ENCODE assay signal across 39 mouse cellular contexts in the genomic region with DNA sequence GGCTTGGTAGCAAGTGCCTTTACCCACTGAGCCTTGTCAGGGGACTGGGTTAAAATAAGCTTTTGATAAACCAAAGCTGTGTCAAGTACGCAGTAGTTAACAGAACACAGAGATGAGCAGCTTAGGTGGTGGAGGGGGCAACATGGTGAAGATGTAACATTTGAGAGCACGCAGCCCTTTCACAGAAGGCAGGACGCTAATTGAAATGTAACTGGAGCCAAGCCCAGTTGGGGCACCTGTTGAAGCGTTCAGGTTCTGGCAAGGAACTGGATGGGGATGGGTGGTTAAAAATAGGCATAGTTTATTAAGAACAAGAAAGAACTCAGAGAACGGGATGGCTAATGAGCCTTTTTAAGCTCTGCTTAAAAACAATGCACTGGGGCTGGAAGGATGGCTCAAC. TPM values are rescaled to one million over a fixed set of nuclear protein-coding genes. Genes with fewer than 3 reads are reported as not detected.
DNase-seq lines count a peak whose midpoint lies in the region; ATAC-seq and TF ChIP-seq lines count a peak whose summit lies in the region.
"Had no signal": no experiment of that assay in that cellular context is flagged by ENCODE, and none has a peak within 500 bp of the region (broad histone marks: within the 10 kb centered on the region; RNA-seq: fewer than 3 reads in every experiment).

No protein-coding gene starts in this region.

- no peak overlapping the region for H3K4me2 ChIP-seq in heart, embryonic 11.5 days
- no peak overlapping the region for H3K4me2 ChIP-seq in hindbrain, postnatal 0 days (ENCODE audit: low read depth, low read length)
- H3K4me2 ChIP-seq in hindbrain, embryonic 13.5 days: no peak overlapping the region
- H3K4me2 ChIP-seq: embryonic facial prominence, embryonic 13.5 days; heart, embryonic 13.5 days; hindbrain, embryonic 15.5 days; kidney, embryonic 15.5 days; limb, embryonic 15.5 days; liver, embryonic 13.5 days; midbrain, embryonic 13.5 days; neural tube, embryonic 13.5 days had no signal

- no peak overlapping the region for H3K27ac ChIP-seq in heart, embryonic 11.5 days (ENCODE audit: low read depth, low read length)
- no peak overlapping the region for H3K27ac ChIP-seq in hindbrain, postnatal 0 days
- no peak overlapping the region for H3K27ac ChIP-seq in hindbrain, embryonic 13.5 days
- H3K27ac ChIP-seq: embryonic facial prominence, embryonic 13.5 days; forebrain, embryonic 10.5 days; heart, embryonic 13.5 days; hindbrain, embryonic 15.5 days; kidney, embryonic 15.5 days; limb, embryonic 10.5 days; limb, embryonic 15.5 days; liver, embryonic 13.5 days; macrophage; midbrain, embryonic 13.5 days; neural tube, embryonic 13.5 days; stomach, postnatal 0 days had no signal

- H3K9ac ChIP-seq in heart, embryonic 11.5 days (ENCODE audit: low read depth, low read length): no peak overlapping the region
- H3K9ac ChIP-seq in hindbrain, postnatal 0 days (replicated peaks; ENCODE audit: low read length): no peak overlapping the region
- no peak overlapping the region for H3K9ac ChIP-seq in hindbrain, embryonic 13.5 days
- H3K9ac ChIP-seq: embryonic facial prominence, embryonic 13.5 days; heart, embryonic 13.5 days; hindbrain, embryonic 15.5 days; kidney, embryonic 15.5 days; limb, embryonic 15.5 days; liver, embryonic 13.5 days; midbrain, embryonic 13.5 days; neural tube, embryonic 13.5 days had no signal

- peak; percentile 86 to 92 for DNase-seq in cerebellum, postnatal 14 days
- no peak for DNase-seq in cerebellum, adult 18-20 months
- peak; percentile 43 to 48 for DNase-seq in heart, adult 18-20 months
- DNase-seq in hindbrain, postnatal 0 days (ENCODE audit: low spot score): peak; percentile 13
- DNase-seq in brain, adult 2 months (ENCODE audit: low read depth, low spot score): peak; percentile 33
- no peak for DNase-seq in lung, postnatal 36 days
- DNase-seq: adrenal gland, postnatal 10 days; cerebellum, adult 2 months; gastrocnemius, postnatal 10 days; kidney, adult 18-20 months; kidney, postnatal 36 days; liver, embryonic 13.5 days; lung, adult 18-20 months; right cerebral cortex, postnatal 4 days; thymus, adult 18-20 months; thymus, postnatal 25 days had no signal

- no peaks in the 10 kb centered on the region for H3K27me3 ChIP-seq in heart, embryonic 11.5 days (ENCODE audit: control insufficient read depth, insufficient read depth, low read length)
- no peaks in the 10 kb centered on the region for H3K27me3 ChIP-seq in hindbrain, postnatal 0 days (ENCODE audit: insufficient read depth, low read length)
- H3K27me3 ChIP-seq in hindbrain, embryonic 13.5 days: no peaks in the 10 kb centered on the region
- H3K27me3 ChIP-seq: embryonic facial prominence, embryonic 13.5 days; heart, embryonic 13.5 days; hindbrain, embryonic 15.5 days; kidney, embryonic 15.5 days; limb, embryonic 15.5 days; liver, embryonic 13.5 days; midbrain, embryonic 13.5 days; neural tube, embryonic 13.5 days; Patski had no signal

- H3K4me1 ChIP-seq in heart, embryonic 11.5 days (ENCODE audit: control insufficient read depth, insufficient read depth, low read length): no peaks in the 10 kb centered on the region
- H3K4me1 ChIP-seq in hindbrain, postnatal 0 days (ENCODE audit: insufficient read depth, low read length): no peaks in the 10 kb centered on the region
- no peaks in the 10 kb centered on the region; the same call in 1 of the 2 replicates for H3K4me1 ChIP-seq in hindbrain, embryonic 13.5 days (replicated peaks)
- H3K4me1 ChIP-seq: hindbrain, embryonic 15.5 days; limb, embryonic 15.5 days; liver, embryonic 13.5 days; midbrain, embryonic 13.5 days; neural tube, embryonic 13.5 days had no signal

- no peaks in the 10 kb centered on the region for H3K9me3 ChIP-seq in heart, embryonic 11.5 days (replicated peaks; ENCODE audit: control insufficient read depth, low read length)
- no peaks in the 10 kb centered on the region for H3K9me3 ChIP-seq in hindbrain, postnatal 0 days (ENCODE audit: low read length)
- no peaks in the 10 kb centered on the region for H3K9me3 ChIP-seq in hindbrain, embryonic 13.5 days
- H3K9me3 ChIP-seq: embryonic facial prominence, embryonic 13.5 days; forebrain, embryonic 10.5 days; heart, embryonic 13.5 days; hindbrain, embryonic 15.5 days; kidney, embryonic 15.5 days; limb, embryonic 10.5 days; limb, embryonic 15.5 days; liver, embryonic 13.5 days; midbrain, embryonic 13.5 days; neural tube, embryonic 13.5 days had no signal

- no peak for ATAC-seq in heart, embryonic 11.5 days (replicated peaks; ENCODE audit: insufficient number of reproducible peaks, low FRiP score, low TSS enrichment)
- ATAC-seq in hindbrain, postnatal 0 days: no peak
- ATAC-seq in hindbrain, embryonic 13.5 days (ENCODE audit: low FRiP score): no peak
- ATAC-seq: forebrain, embryonic 16.5 days; lung, postnatal 0 days; midbrain, embryonic 13.5 days; Patski had no signal

- H3K36me3 ChIP-seq in heart, embryonic 11.5 days (ENCODE audit: control insufficient read depth, insufficient read depth, low read length): no peaks in the 10 kb centered on the region
- no peaks in the 10 kb centered on the region for H3K36me3 ChIP-seq in hindbrain, postnatal 0 days (ENCODE audit: insufficient read depth, low read length)
- H3K36me3 ChIP-seq in hindbrain, embryonic 13.5 days: peaks cover 6% of the 10 kb centered on the region
- H3K36me3 ChIP-seq: embryonic facial prominence, embryonic 13.5 days; forebrain, embryonic 10.5 days; heart, embryonic 13.5 days; hindbrain, embryonic 15.5 days; kidney, embryonic 15.5 days; limb, embryonic 10.5 days; liver, embryonic 13.5 days; midbrain, embryonic 13.5 days; neural tube, embryonic 13.5 days had no signal

- no peak overlapping the region for H3K4me3 ChIP-seq in heart, embryonic 11.5 days (ENCODE audit: low read depth, low read length)
- no peak overlapping the region for H3K4me3 ChIP-seq in hindbrain, postnatal 0 days (ENCODE audit: low read length)
- no peak overlapping the region for H3K4me3 ChIP-seq in hindbrain, embryonic 13.5 days
- H3K4me3 ChIP-seq: embryonic facial prominence, embryonic 13.5 days; forebrain, embryonic 10.5 days; heart, embryonic 13.5 days; hindbrain, embryonic 15.5 days; kidney, embryonic 15.5 days; limb, embryonic 10.5 days; limb, embryonic 15.5 days; liver, embryonic 13.5 days; midbrain, embryonic 13.5 days; neural tube, embryonic 13.5 days had no signal

- WGBS in heart, embryonic 11.5 days (ENCODE audit: insufficient replicate concordance): 82% methylated on average over 5 of the region's 5 CpGs
- WGBS in hindbrain, postnatal 0 days: 76% methylated on average over 5 of the region's 5 CpGs
- whole genome bisulfite sequencing in hindbrain, embryonic 13.5 days: 87% methylated on average over 5 of the region's 5 CpGs

- TF ChIP-seq CTCF in hindbrain, postnatal 0 days (IDR thresholded peaks at IDR 0.05; ENCODE audit: low read depth): no peak

RNA-seq across cellular contexts. Expression of gene St6galnac1, which starts 24.1 kb away (rescaled TPM):
- total RNA-seq in heart, adult 18-20 months (2021): not detected
- polyA plus RNA-seq in heart, embryonic 11.5 days (2014; fragmentation: Nextera tagmentation; extraction: Ambion mirVana): not detected in 2 replicates
- not detected in 2 replicates for total RNA-seq in hindbrain, postnatal 0 days (2014; rRNA removed)
- not detected in 2 replicates for polyA plus RNA-seq in hindbrain, postnatal 0 days (2015; fragmentation: Nextera tagmentation; extraction: Ambion mirVana)
- not detected in 2 replicates for polyA plus RNA-seq in hindbrain, embryonic 13.5 days (2015; fragmentation: Nextera tagmentation; extraction: Ambion mirVana)
- total RNA-seq: common myeloid progenitor, adult 5-6 weeks; gastrocnemius, postnatal 10 days; hematopoietic stem cell, adult 5-6 weeks; layer of hippocampus, postnatal 14 days; left cerebral cortex, adult 8-10 months; megakaryocyte-erythroid progenitor cell, adult 5-6 weeks; MEL had no signal
- polyA plus RNA-seq: cerebellum, adult 2 months; embryonic facial prominence, embryonic 13.5 days; forebrain, embryonic 10.5 days; forebrain, embryonic 16.5 days; heart, embryonic 13.5 days; hindbrain, embryonic 15.5 days; intestine, embryonic 14.5 days; kidney, embryonic 15.5 days; limb, embryonic 10.5 days; limb, embryonic 15.5 days; liver, embryonic 13.5 days; lung, postnatal 0 days; macrophage; midbrain, embryonic 13.5 days; neural tube, embryonic 13.5 days; Patski; stomach, postnatal 0 days had no signal

RNA-seq across cellular contexts. Expression of gene Mxra7, which starts 28.5 kb away (rescaled TPM):
- total RNA-seq in heart, adult 18-20 months (2021): 10 to 100 TPM; 14.8 to 18.7 TPM
- 15.9 and 16.1 TPM in 2 replicates for polyA plus RNA-seq in heart, embryonic 11.5 days (2014; fragmentation: Nextera tagmentation; extraction: Ambion mirVana)
- total RNA-seq in hindbrain, postnatal 0 days (2014; rRNA removed): 36.6 and 38.3 TPM in 2 replicates
- 41.9 and 50.2 TPM in 2 replicates for polyA plus RNA-seq in hindbrain, postnatal 0 days (2015; fragmentation: Nextera tagmentation; extraction: Ambion mirVana)
- 62.6 and 67.2 TPM in 2 replicates for polyA plus RNA-seq in hindbrain, embryonic 13.5 days (2015; fragmentation: Nextera tagmentation; extraction: Ambion mirVana)
- total RNA-seq: megakaryocyte-erythroid progenitor cell, adult 5-6 weeks had no signal
- polyA plus RNA-seq: macrophage had no signal

RNA-seq across cellular contexts. Expression of gene Mettl23, which starts 43.7 kb away (rescaled TPM):
- total RNA-seq in heart, adult 18-20 months (2021): 10 to 100 TPM; 38.3 to 46.4 TPM
- 58.5 and 60.4 TPM in 2 replicates for polyA plus RNA-seq in heart, embryonic 11.5 days (2014; fragmentation: Nextera tagmentation; extraction: Ambion mirVana)
- total RNA-seq in hindbrain, postnatal 0 days (2014; rRNA removed): 30.1 and 43.2 TPM in 2 replicates
- 50.8 and 54.4 TPM in 2 replicates for polyA plus RNA-seq in hindbrain, postnatal 0 days (2015; fragmentation: Nextera tagmentation; extraction: Ambion mirVana)
- polyA plus RNA-seq in hindbrain, embryonic 13.5 days (2015; fragmentation: Nextera tagmentation; extraction: Ambion mirVana): 79.3 and 83.2 TPM in 2 replicates

RNA-seq across cellular contexts. Expression of gene Jmjd6, which starts 43.9 kb away (rescaled TPM):
- total RNA-seq in heart, adult 18-20 months (2021): 10 to 100 TPM; 37.5 to 42.3 TPM
- 83.2 and 89.0 TPM in 2 replicates for polyA plus RNA-seq in heart, embryonic 11.5 days (2014; fragmentation: Nextera tagmentation; extraction: Ambion mirVana)
- total RNA-seq in hindbrain, postnatal 0 days (2014; rRNA removed): 31.9 and 37.5 TPM in 2 replicates
- 48.1 and 48.6 TPM in 2 replicates for polyA plus RNA-seq in hindbrain, postnatal 0 days (2015; fragmentation: Nextera tagmentation; extraction: Ambion mirVana)
- 70.4 and 74.7 TPM in 2 replicates for polyA plus RNA-seq in hindbrain, embryonic 13.5 days (2015; fragmentation: Nextera tagmentation; extraction: Ambion mirVana)

RNA-seq across cellular contexts. Expression of gene Mfsd11, which starts 52.9 kb away (rescaled TPM):
- 10 to 100 TPM; 30.7 to 33.7 TPM for total RNA-seq in heart, adult 18-20 months (2021)
- 29.3 and 35.8 TPM in 2 replicates for polyA plus RNA-seq in heart, embryonic 11.5 days (2014; fragmentation: Nextera tagmentation; extraction: Ambion mirVana)
- total RNA-seq in hindbrain, postnatal 0 days (2014; rRNA removed): 38.7 and 45.6 TPM in 2 replicates
- polyA plus RNA-seq in hindbrain, postnatal 0 days (2015; fragmentation: Nextera tagmentation; extraction: Ambion mirVana): 56.8 and 62.8 TPM in 2 replicates
- polyA plus RNA-seq in hindbrain, embryonic 13.5 days (2015; fragmentation: Nextera tagmentation; extraction: Ambion mirVana): 48.0 and 53.9 TPM in 2 replicates

Comparison
In these comparisons a context has a peak if more than half of its experiments do, and no peak if none do; other contexts are left out.
1. DNase-seq: peak in cerebellum, postnatal 14 days (2 of 2), heart, adult 18-20 months (2 of 2), hindbrain, postnatal 0 days (single experiment) and brain, adult 2 months (single experiment); none in cerebellum, adult 18-20 months (0 of 2) and lung, postnatal 36 days (single experiment).